Mouse (Mus musculus) small intestine, adult 2 months (tissue): ENCODE results near the gene Tmem39a. TPM values are rescaled to one million over a fixed set of nuclear protein-coding genes. Genes with fewer than 3 reads are reported as not detected.

Source experiments
- H3K27ac ChIP-seq: fragments of 200-500 bp; 2 replicates; pipeline ENCODE4 v1.5.1; 2012; ENCODE audit warnings: low read depth, low read length, control low read depth, inconsistent platforms; ENCODE audit not compliant: insufficient read depth
- H3K27me3 ChIP-seq: fragments of 200-500 bp; 2 replicates; pipeline ENCODE4 v1.6.1; 2012; ENCODE audit warnings: mild to moderate bottlenecking, moderate library complexity, low read length, inconsistent platforms; ENCODE audit not compliant: control insufficient read depth, insufficient read depth
- H3K36me3 ChIP-seq: fragments of 200-500 bp; 2 replicates; pipeline ENCODE4 v1.6.1; 2012; ENCODE audit warnings: mild to moderate bottlenecking, low read length, control low read depth, inconsistent platforms; ENCODE audit not compliant: control insufficient read depth, insufficient read depth
- H3K4me1 ChIP-seq: fragments of 200-500 bp; 2 replicates; pipeline ENCODE4 v1.6.1; 2012; ENCODE audit warnings: low read length, inconsistent platforms, mixed read lengths; ENCODE audit not compliant: control insufficient read depth, insufficient read depth, insufficient read length
- H3K4me3 ChIP-seq: fragments of 200-500 bp; 2 replicates; pipeline ENCODE4 v1.5.1; 2012; ENCODE audit warnings: low read depth, mild to moderate bottlenecking, control low read depth, inconsistent platforms, low read length, moderate library complexity
- CTCF ChIP-seq: fragments of 200-500 bp; IDR thresholded peaks from 2 replicates; pipeline ENCODE4 v1.5.1; 2012; ENCODE audit warnings: low read depth, mild to moderate bottlenecking, control low read depth, inconsistent platforms, low read length, moderate library complexity, mixed read lengths; ENCODE audit not compliant: insufficient replicate concordance, insufficient read length; ENCODE audit errors: extremely low read depth
- POLR2A ChIP-seq: fragments of 200-500 bp; IDR thresholded peaks from 2 replicates; pipeline ENCODE4 v1.6.1; 2012; ENCODE audit warnings: low read depth, mild to moderate bottlenecking, control low read depth, inconsistent platforms, low read length, moderate library complexity
- WGBS: fragments of 180-500 bp; shearing (Covaris S2); methylation state at CpG from one replicate; pipeline ENCODE4 v1.1.7; 2018; 5-methylcytosine and 5-hydroxymethylcytosine counted together
- polyA plus RNA-seq: library from polyadenylated mRNA; depleted of rRNA; stranded (reverse); fragments of >200 nt; gene quantifications from 2 replicates; pipeline ENCODE4 v1.2.3, GENCODE M21; 2012

The Tmem39a gene
- polyA plus RNA-seq, 1 experiment, result 29.2 TPM

GRCm38 (mm10) chr16:38598986-38599680, 40.6 kb downstream of the Tmem39a start:
- Histone ChIP-seq H3K27ac (no peak overlapping the region), H3K4me3 (no peak overlapping the region), H3K4me1 (no peaks in the 10 kb centered on the region), H3K36me3 (peaks cover 6% of the 10 kb centered on the region; the same call in 1 of the 2 replicates), H3K27me3 (no peaks in the 10 kb centered on the region)
- TF ChIP-seq POLR2A (no peak), CTCF (no peak)
- 59% methylated on average over 11 of the region's 11 CpGs for WGBS

- WGBS, result 58% methylated on average over 11 of the region's 11 CpGs
- no peak for TF ChIP-seq POLR2A
- TF ChIP-seq CTCF, result no peak
Observed at GRCm38 (mm10) chr16:38602989-38603804, 44.7 kb downstream of the Tmem39a start.

GRCm38 (mm10) chr16:38606509-38606908, 48.0 kb downstream of the Tmem39a start:
- Histone ChIP-seq H3K4me3 (no peak overlapping the region), H3K4me1 (no peaks in the 10 kb centered on the region), H3K27ac (no peak overlapping the region), H3K36me3 (peaks cover 8% of the 10 kb centered on the region), H3K27me3 (no peaks in the 10 kb centered on the region)
- 87% methylated on average over 7 of the region's 7 CpGs for WGBS
- TF ChIP-seq CTCF (no peak), POLR2A (no peak)

More at GRCm38 (mm10) chr16:38602989-38603804, 44.7 kb downstream of the Tmem39a start:
- Histone ChIP-seq H3K27me3 (no peaks in the 10 kb centered on the region), H3K36me3 (peaks cover 2% of the 10 kb centered on the region; the same call in 1 of the 2 replicates), H3K27ac (no peak overlapping the region), H3K4me1 (no peaks in the 10 kb centered on the region), H3K4me3 (no peak overlapping the region)

- peaks cover 6% of the 10 kb centered on the region for H3K36me3 ChIP-seq
- H3K27me3 ChIP-seq, result no peaks in the 10 kb centered on the region
- TF ChIP-seq POLR2A, result no peak
- no peak for TF ChIP-seq CTCF
- H3K4me3 ChIP-seq, result no peak overlapping the region
- no peaks in the 10 kb centered on the region for H3K4me1 ChIP-seq
- no peak overlapping the region for H3K27ac ChIP-seq
- 83% methylated on average over 12 of the region's 12 CpGs for WGBS
Observed at GRCm38 (mm10) chr16:38608687-38609086, 50.2 kb downstream of the Tmem39a start.

DNA sequence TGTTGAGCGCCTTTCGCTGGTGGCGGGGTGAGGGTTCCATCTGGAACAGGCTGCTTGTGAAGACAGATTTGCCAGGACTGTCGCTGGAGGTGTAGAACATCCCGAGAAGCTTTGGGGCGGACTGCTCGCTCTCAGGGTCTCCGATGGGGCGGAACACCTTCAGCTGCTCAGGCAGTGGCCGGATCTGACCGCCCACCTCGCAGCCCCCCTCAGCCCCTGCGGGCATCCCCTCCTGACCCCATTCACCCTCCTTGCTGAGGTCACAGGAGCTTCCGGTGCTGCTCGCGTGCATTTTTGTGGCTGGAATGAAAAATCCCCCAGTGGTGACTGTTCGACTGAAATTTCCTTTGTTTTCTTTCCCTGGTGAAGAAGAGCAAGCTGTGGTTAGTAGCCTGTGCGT, 50.6 kb downstream of the Tmem39a start:
- H3K27me3 ChIP-seq, result no peaks in the 10 kb centered on the region
- H3K4me3 ChIP-seq, result no peak overlapping the region
- H3K36me3 ChIP-seq, result peaks cover 6% of the 10 kb centered on the region
- TF ChIP-seq POLR2A (no peak), CTCF (no peak)
- no peak overlapping the region for H3K27ac ChIP-seq
- H3K4me1 ChIP-seq, result no peaks in the 10 kb centered on the region
- WGBS, result 83% methylated on average over 18 of the region's 18 CpGs

GRCm38 (mm10) chr16:38612646-38613045, 54.1 kb downstream of the Tmem39a start:
- H3K27ac ChIP-seq, result no peak overlapping the region
- peaks cover 7% of the 10 kb centered on the region for H3K36me3 ChIP-seq
- 34% methylated on average over 5 of the region's 5 CpGs for WGBS
- H3K4me1 ChIP-seq, result no peaks in the 10 kb centered on the region
- H3K27me3 ChIP-seq, result no peaks in the 10 kb centered on the region
- no peak for TF ChIP-seq POLR2A
- no peak overlapping the region for H3K4me3 ChIP-seq

DNA sequence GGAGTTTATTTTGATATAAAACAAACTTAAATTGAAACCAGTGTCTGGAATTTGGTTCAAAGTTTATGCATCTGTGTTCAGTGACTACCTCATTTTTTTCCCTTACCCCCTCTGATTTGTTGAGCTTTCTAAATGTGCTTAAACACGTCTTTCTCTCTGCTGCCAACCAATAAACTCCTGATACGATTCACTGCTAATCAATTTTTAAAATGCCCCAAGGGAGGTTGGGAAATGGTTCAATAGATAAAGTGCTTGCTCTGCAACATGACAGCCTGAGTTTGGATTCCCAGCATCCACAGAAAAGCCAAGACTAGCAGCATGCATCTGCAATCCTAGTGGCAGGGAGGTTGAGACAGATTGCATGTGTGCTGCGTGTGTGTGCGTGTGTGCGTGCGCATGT, 55.1 kb downstream of the Tmem39a start:
- Histone ChIP-seq H3K4me3 (no peak overlapping the region), H3K36me3 (peaks cover 7% of the 10 kb centered on the region), H3K27ac (no peak overlapping the region), H3K4me1 (no peaks in the 10 kb centered on the region), H3K27me3 (no peaks in the 10 kb centered on the region)
- 91% methylated on average over 6 of the region's 6 CpGs for WGBS
- TF ChIP-seq POLR2A, result no peak
- no peak for TF ChIP-seq CTCF
